Mouse (Mus musculus) retina, postnatal 1 day (tissue): ENCODE data around the gene Lgr4.

Source experiments
- DNase-seq: peaks from one replicate; pipeline ENCODE4 v3.0.0-alpha.2; 2012

The Lgr4 gene

GRCm38 (mm10) chr2:109922306-109922705 lies 4.9 kb downstream of the Lgr4 start:
- DNase-seq, result no peak

GRCm38 (mm10) chr2:109923031-109923430 lies 5.6 kb downstream of the Lgr4 start:
- DNase-seq, result no peak

GRCm38 (mm10) chr2:109923945-109924344 lies 6.5 kb downstream of the Lgr4 start:
- no peak for DNase-seq

GRCm38 (mm10) chr2:109926984-109927383 lies 9.5 kb downstream of the Lgr4 start:
- no peak for DNase-seq

- no peak for DNase-seq
Observed at GRCm38 (mm10) chr2:109927446-109927845, 10.0 kb downstream of the Lgr4 start.

GRCm38 (mm10) chr2:109927876-109928275 lies 10.4 kb downstream of the Lgr4 start:
- no peak for DNase-seq

- DNase-seq, result no peak
Observed at GRCm38 (mm10) chr2:109928791-109929190, 11.3 kb downstream of the Lgr4 start.

- peak; percentile 66 for DNase-seq
Observed at GRCm38 (mm10) chr2:109929256-109929655, 11.8 kb downstream of the Lgr4 start.

GRCm38 (mm10) chr2:109930366-109930765 lies 12.9 kb downstream of the Lgr4 start:
- DNase-seq, result no peak

- DNase-seq, result no peak
Observed at GRCm38 (mm10) chr2:109930771-109931170, 13.3 kb downstream of the Lgr4 start.

- no peak for DNase-seq
Observed at GRCm38 (mm10) chr2:109931978-109932780, 14.7 kb downstream of the Lgr4 start.

GRCm38 (mm10) chr2:109933151-109933550 lies 15.7 kb downstream of the Lgr4 start:
- no peak for DNase-seq

GRCm38 (mm10) chr2:109934086-109934485 lies 16.6 kb downstream of the Lgr4 start:
- DNase-seq, result no peak

GRCm38 (mm10) chr2:109935194-109935593 lies 17.7 kb downstream of the Lgr4 start:
- no peak for DNase-seq

- no peak for DNase-seq
Observed at GRCm38 (mm10) chr2:109935754-109936409, 18.4 kb downstream of the Lgr4 start.

GRCm38 (mm10) chr2:109936410-109936755 lies 18.9 kb downstream of the Lgr4 start:
- DNase-seq, result peak; percentile 50

GRCm38 (mm10) chr2:109941973-109942444 lies 24.6 kb downstream of the Lgr4 start:
- DNase-seq, result peak; percentile 58

- peak; percentile 98 for DNase-seq
Observed at GRCm38 (mm10) chr2:109942810-109943570, 25.5 kb downstream of the Lgr4 start.

- no peak for DNase-seq
Observed at GRCm38 (mm10) chr2:109944995-109945394, 27.5 kb downstream of the Lgr4 start.

- DNase-seq, result no peak
Observed at GRCm38 (mm10) chr2:109945532-109945931, 28.1 kb downstream of the Lgr4 start.

- DNase-seq, result no peak
Observed at GRCm38 (mm10) chr2:109946426-109946825, 29.0 kb downstream of the Lgr4 start.

- DNase-seq, result no peak
Observed at GRCm38 (mm10) chr2:109949519-109949918, 32.1 kb downstream of the Lgr4 start.

GRCm38 (mm10) chr2:109950311-109950710 lies 32.9 kb downstream of the Lgr4 start:
- DNase-seq, result no peak

GRCm38 (mm10) chr2:109951050-109951449 lies 33.6 kb downstream of the Lgr4 start:
- DNase-seq, result no peak
